Mouse (Mus musculus): ENCODE results near the gene Fzd5. TPM values are rescaled to one million over a fixed set of nuclear protein-coding genes. Genes with fewer than 3 reads are reported as not detected.

The Fzd5 gene
- polyA plus RNA-seq (2012; rRNA removed) = 27.5 and 31.5 TPM in 2 replicates

DNA sequence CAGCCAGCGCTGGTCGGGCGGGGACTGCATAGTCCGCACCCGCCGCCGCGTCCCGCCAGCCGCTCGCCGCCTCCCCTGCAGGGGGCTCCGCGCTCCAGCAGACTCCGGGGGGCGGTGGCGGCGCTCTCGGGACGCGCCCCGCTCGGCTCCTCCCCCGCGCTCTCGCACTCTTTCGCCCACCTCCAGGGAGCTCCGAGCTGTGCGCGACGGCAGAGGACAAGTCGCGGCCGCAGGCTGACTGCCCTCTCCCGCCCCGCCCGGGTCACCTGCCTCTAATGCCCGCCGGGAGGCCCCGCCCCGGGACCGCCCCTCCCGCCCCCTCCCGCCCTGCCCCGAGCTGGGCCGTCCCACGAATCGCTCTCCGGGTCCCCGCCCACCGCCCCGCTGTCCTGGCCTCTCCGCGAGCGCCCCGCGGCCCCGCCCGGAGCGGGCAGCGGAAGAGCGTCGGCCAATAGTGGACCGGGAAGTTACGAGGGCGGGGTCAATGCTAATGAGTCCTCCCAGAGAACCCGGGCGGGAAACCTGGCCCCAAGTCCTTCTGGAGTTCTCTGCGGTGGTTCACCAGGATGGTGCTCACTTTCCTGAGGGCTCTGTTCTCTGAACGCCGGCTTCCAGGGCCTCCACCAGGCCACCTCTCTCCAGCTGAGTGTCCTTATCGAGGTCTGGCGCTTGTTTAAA, at the start of gene Fzd5:
Fzd5 (minus strand) TSS at position 250 of the 678 bp plus-strand sequence.

DNA sequence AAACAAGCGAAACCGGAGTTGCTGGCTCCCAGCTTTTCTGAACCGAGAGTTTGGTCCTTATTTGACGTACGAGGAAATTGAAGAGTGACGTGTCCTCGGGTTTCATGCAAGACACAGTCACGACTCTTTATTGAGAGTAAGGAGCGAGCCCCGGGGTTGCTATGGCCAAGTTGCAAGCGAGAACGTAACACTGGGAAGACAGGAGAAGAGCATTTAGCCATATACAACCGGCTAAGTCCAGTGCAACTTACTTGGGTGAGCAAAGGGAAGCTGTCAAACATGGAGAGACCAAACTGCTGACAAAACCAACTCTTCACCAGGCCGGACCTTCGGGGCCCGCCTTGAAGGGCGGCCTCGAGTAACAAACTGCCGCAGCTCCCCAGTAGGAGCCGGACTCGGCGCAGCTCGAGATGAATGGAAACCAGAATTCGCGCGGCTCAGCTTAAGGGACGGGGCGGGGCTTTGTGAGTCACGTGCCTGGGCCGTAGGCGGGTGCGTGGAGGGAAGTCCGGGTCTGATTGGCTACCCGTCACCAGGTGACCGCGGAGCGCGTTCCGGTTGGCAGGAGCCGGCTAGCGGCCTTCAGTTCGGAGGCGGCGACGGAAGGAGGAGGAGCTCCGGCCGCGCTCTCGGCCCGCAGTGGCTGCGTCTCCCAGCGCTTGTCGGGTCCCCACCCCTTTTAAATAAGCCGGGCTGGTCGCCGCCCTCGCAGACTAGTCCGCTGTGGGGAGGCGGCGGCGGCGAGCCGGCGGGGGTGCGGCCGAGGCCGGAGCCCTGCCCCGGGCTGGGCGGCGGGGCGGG, 47.1 kb downstream of the Fzd5 start, which contains the start of gene Ccnyl1:
Ccnyl1 (plus strand) TSS at position 243 of the 801 bp plus-strand sequence.

Other genes starting within 250 kb of the Fzd5 start
- 4.5 and 5.4 TPM in 2 replicates for gene Creb1, start 205.1 kb downstream of the Fzd5 start, polyA plus RNA-seq (2012; rRNA removed)
- gene Mettl21a, start 120.5 kb downstream of the Fzd5 start, polyA plus RNA-seq (2012; rRNA removed) = 4.3 and 6.4 TPM in 2 replicates
- 11.5 and 19.9 TPM in 2 replicates for gene Ccnyl1, start 47.3 kb downstream of the Fzd5 start, polyA plus RNA-seq (2012; rRNA removed)
- 0.68 and 0.96 TPM in 2 replicates for gene Plekhm3, start 219.1 kb upstream of the Fzd5 start, polyA plus RNA-seq (2012; rRNA removed)

All from stomach, adult 2 months (tissue).